Mouse (Mus musculus): ENCODE data around the gene H2al2a.

Gene H2al2a

DNA sequence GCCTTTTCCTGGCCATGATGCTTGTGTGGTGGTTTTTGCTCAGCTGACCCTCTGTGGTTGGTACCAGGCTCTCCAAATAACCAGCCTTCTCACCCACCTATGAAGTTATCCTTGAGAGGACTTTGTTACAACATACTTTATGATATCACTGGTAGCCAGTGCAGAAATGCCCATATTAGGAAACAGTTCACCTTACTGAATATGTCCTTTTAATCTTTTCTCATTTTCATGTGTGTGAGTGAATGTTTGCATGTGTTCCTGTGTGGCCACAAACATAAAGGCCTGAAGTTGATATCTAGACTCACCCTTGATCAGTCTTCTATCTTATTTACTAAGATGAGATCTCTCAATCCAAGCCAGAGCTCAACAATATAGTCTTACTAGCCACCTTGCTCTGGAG is at the start of gene H2al2a:
Gene H2al2a (minus strand): TSS at position 101 of the 400 bp plus-strand sequence.
- no peak for DNase-seq

DNA sequence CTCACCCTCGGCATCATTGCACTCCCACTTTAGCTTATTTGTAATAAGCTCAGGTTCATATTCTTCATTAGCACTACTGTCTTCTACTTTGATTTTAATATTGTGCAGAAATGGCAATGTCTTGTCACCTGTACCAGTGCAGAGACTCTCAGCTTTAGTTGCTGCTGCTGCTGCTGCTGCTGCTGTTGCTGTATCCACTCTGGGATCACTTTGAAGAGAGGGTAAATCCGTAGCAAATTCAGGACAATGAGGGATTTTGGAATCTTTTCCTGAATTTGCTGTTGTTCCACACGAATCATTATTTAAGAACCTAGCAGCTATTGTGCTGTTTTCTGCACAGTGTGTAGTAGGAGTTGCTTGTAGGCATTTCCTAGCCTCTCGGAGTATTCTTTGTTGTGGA is 49.4 kb upstream of the H2al2a start:
- no peak for DNase-seq

DNA sequence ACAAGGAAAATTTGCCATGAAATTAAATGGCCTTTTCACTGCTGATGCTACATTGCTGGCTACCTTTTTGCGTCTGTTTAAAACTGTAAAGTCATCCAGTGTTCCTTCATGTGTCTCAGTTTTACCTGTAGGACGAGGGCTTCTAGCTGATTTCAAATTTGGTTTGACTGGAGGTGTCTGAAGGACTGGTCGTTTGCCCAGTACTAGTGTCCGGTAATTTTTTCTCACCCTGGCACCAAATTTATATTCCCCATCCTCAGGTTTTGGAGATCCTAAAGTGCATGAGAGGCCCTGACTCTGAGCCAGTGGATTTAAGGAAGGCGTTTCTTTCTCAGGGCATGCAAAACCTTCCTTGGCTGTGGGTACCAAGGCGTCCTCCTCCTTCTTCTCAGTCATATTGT is 49.0 kb upstream of the H2al2a start:
- DNase-seq, result no peak

DNA sequence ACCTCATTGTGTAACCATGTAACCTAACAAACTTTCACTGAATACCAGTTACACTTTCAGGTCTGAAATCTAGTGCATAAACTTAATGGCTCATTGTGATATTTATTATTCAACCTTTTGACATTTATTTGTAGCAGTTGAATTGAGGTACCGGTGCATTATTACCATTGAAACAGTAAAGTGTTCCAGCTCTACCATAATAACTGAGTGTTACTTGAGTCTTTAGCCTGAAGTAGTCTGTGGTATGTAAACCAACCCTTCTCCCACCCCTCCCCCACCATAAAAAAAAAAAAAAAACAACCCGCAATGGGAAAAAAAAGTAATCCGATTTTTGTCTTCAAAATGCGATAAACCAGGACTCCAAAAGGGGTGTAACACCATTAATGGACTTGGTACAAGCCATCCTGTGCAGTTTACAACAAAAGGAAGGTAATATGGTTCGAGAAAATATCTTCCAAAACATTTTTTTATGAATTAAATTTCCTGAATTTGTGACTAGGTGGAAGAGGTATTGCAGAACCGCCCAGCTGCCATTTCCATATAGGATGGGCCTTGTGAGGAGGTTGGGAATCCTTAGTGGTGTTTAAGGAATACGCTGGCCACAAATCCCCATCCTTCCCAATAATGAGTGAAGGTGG is 48.5 kb upstream of the H2al2a start:
- no peak for DNase-seq

DNA sequence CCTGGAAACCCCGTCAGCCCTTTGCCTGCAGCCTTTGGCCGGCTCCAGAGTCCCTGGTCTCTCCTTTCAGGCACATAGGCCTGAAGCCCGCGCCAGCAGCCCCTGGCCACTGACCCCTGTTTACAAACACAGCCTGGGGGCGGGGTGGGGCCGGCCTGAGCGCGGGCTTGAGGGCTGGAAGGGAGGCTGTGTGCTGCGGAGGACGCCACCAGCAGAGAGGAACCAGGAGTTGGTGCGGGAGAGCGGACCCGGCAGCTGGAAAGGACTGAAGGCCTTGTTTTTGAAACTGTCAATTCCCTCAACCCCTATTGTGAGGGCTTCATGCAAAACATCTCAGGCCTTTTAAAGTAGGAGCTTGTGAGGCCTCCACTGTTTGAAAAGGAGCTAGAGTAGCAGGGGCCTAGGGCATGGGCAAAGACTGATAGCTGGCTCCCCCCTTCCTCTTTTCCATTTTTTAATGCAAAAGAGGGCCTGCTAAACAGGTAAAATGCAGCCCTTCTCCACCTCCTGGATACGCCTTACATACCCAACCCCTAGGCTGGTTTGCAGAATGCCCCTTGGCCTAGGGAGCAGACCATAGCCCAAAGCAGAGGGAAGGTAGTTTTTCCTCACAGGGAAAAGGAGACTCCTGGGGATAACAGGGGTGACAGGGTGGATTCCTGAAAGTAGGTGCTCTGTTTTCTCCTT is 44.6 kb upstream of the H2al2a start:
- no peak for DNase-seq

DNA sequence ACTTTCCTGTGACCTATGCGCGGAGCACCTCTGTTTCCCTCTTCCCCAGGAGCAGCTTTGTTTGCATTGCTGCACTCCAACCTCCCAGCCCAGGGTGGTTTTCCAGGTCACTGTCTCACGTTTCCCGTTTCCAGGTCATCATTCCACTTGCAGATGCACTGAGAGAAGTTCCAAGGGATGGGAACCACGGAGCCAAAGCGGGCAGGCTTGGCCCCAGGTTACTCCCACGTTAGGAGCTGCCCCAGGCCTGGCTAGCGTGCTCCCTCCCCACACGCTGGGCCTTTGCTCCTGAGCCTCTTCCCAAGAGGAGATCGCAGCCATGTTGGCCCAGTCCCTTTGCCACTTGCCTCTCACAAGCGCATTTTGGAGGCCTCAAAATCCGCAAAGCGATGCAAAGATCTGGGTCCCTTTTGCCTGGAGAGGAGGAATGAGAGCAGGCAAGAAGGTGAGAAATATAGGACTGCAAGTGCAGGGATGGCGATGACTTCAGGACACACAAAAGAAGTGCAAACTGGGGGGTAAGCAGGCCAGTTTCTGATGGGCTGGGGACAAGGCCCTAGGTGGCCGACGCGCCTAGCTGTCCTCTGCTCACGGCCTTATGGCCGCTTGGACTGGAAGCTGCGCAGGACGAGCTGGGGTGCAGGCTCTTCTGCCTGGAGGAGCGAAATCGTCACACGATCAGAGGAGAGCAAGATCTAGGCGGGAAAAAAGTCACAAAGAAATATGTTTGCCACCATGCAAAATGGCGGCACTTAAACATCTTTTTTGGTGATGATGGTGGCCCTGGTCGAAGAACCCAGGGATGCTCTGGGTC is 43.8 kb upstream of the H2al2a start:
- DNase-seq, result no peak

DNA sequence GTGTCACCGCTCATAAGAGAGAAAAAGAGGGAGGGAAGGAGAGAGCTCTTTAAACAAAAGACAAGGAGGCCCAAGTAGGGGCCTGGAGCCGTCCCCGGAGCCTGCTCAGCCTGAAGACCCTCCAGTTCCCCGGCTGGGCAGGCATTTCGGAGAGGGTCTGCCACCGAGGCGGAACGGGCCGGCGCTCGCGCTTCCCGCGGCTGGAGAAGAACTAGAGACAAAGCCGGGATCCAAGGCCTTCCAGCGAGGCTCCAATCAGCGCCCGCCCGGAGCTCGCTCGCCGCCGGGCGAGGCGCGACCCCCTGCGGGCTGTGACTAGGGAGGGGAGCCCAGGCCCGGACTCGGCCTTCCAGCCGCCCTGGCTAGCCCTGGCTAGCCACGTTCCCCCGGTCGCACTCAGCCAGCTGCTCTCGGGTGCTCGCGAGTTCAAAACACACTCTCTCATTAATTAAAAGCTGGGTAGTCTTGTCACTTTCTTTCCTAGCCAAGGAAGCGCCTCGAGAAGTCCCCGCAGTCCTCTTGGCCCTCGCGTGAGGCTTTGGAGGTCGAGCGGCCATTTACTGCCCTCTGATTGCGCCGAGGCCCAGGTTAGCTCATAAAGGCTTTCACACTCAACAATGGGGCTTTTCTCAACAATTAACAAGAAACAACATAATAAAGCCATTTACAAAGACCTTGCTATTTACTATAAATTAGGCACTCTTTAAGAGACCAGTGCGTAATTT is 43.0 kb upstream of the H2al2a start:
- no peak for DNase-seq

DNA sequence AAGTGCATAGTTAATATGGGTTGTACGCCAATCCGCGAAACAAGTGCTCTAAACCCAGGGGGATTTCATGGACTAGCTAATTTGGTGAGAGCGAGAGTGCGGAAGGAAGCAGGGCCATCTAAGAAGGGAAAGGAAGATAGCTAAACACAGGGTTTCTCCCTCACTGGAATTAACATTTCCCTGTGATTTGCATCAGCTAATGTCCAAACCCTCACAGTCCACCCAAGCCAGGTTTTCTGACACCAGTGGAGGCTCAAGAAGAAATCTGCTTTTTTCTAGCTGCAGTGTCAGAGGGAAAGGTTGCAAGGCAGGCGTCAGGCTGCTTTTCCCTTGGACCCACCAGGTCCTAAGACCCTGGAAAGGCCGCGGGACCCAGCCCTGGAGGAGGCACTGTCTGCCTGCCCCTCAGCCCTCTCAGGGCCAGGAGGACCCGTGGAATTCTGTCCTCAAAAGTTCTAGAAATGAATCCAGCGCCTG is 42.2 kb upstream of the H2al2a start:
- no peak for DNase-seq

DNA sequence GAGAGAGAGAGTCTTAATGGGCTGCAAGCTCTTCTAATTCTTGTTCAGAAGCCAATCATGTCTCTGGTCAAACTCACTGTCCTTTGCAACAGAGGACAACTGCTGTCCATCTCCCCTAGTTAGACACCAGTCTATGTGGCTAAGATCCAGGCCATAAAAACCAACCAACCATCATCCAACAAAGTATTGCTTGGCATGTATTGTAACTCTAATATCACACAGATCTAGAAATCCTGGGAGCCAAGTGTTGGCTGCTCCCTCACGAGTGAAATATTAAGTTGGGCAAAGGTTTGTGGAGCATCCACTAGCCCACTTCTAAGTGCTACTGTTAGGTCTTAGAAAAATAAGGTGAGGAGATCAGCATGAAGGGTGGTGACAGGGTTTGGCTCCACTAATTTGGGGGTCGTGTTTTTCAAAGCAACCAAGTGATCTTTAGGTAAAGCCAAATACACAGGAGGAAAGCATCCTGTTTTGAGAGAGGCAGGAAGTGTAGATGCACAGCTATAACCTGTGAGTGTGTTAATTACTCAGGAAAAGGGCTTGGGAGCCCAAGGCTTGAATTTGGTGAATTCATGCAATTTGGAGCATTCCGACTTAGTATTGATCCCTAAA is 41.5 kb upstream of the H2al2a start:
- DNase-seq, result no peak

DNA sequence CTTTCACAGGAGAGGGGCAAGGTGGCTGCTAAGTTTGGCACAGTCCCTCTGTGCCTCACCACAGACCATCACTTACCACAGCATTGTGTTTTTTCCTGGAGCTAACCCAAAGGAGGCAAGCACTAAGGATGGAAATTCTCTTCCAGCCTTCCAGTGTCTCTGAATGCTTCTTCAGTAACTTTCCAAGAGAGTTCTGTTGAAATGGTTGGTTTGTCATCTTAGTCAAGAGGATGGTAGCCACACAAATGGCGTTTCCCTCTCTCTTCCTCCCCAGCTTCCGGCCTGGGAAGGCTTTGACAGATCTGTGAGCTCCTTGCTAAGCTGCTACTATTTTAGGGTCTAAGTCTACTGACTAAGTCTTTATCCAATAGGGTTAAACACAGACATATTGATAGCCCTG is 40.7 kb upstream of the H2al2a start, which contains the start of gene A930004D18Rik:
Gene A930004D18Rik (minus strand): TSS at position 247 of the 400 bp plus-strand sequence.
- DNase-seq, result no peak

DNA sequence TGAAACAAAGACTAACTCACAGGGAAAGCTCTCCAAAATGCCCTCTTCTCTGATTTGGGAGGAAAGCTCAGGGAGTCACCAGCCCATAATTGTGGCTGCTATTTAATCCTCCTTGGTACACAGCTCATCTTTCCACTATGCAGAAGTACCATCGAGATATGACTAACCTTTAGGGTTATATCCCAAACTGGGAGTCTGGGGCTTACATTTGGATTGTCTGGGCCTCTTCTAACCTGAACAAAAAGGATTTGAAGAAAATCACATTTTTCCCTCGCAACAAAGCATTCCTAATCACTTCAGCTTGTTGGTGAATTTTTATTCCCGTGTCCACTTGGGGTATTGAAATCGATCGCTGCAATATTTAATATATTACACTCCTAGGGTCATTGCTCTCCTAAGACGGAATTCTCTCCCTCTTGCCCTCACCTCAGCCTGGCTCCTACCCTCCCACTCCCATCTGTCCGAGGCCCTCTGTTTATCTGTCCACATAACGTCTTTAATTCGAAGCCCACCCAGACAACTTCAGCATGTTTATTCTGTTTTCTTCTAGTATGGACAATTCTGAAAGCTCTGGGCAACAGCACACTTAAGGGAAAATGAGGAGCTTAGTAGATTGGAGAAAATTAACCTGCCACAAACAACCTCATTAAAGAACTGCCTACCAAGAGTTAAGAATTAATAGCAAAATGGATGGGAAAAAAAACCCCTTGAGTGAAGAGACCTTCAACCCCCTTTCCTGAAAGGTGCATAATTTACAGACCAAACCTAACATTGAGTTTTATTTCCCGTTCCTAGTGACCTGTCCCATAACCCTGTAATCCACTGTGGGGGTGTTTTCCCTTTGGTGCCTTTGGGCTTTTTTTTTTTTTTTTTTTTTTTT is 37.9 kb upstream of the H2al2a start:
- DNase-seq, result no peak

DNA sequence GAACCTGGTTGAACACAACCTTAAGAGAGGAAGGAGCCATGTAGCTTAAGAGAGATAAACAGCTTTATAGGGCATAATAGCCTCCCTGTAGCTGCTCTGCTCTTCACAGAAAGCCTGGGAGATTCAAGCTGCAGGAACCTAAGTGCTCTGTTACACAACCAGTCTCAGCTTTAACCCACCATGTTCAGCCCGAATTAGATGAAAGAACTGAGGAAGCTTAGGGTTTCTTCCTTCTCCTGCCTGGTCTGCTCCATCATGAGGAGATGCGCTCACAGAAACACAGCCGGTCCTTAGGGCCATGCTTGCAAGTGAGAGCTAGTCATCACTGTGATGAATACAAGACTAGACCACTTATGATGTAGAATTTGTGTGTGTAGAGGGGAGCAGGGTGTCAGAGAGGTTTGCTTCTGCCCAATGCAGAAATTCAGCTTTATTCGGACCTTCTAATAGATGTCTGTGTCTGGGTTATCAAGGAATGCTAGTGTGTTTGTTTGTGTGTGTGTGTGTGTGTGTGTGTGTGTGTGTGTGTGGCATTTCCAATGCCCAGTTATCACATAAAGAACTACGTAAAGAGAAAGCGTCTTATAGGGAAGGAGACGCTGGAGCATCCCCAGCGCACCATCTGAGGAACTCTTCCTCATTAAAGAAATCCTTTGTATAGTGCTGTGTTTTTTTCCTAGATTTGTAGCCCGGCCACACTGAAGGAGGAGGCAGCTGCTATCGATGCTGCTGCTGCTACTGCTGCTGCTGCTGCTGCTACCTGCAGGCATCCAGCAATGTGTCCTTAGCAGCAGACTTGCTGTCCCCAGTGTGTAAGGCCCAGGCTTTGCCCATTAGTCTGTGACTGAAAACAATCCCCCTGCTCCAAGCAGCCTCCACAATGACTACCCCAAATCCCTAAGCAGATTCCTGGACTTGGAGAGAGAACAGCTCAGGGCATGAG is 36.7 kb upstream of the H2al2a start:
- no peak for DNase-seq

DNA sequence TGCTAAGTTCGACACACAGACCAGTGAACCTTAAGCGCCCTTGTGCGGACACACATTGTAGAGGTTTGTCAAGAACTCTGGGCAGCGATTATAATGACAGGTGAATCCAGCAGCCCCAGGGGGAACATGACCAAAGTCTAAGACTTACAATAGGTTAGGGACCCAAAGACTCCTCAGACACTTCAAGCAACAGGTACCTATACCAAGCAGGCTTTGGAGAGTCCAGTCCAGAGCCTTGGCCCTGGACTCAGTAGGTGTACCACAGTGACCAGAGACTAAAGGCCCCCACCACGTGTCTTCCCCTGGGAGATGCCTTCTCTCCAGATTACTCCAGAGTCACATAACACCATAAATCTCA is 35.8 kb upstream of the H2al2a start:
- DNase-seq, result no peak

DNA sequence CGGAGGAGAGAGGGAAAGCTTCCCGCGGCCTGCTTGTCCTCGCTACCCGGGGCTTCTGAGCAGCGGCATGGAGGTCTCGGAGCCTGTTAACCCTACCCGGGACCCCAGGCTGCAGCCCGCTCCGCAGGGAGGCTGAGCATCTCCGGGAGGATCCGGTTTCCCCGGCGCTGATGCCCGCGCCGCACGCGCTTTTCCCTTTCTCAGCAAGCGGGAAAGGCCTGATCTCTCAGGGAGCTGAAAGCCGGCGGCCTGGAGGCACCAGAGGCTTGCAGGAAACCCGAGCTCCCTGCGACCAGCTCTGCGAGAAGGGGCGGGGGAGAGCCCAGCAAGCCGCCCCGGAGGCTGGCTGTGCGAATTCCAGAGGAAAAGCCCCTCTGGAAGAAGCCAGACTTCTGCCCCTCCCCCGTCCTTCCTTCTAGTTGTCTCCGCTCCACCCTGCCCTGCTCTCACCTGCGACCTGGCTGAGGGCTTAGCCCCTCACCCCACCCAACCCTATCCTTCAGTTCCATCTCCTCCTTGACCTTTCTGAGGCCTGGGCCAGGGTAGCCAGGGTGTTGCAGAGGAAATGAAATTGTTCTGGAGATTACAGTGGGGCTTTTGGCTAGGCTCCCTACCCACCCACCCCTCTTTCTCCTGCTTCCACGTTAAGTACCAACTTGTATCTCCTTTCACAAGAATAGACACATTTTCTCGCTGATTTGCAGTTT is 35.2 kb upstream of the H2al2a start:
- DNase-seq, result peak; percentile 40

DNA sequence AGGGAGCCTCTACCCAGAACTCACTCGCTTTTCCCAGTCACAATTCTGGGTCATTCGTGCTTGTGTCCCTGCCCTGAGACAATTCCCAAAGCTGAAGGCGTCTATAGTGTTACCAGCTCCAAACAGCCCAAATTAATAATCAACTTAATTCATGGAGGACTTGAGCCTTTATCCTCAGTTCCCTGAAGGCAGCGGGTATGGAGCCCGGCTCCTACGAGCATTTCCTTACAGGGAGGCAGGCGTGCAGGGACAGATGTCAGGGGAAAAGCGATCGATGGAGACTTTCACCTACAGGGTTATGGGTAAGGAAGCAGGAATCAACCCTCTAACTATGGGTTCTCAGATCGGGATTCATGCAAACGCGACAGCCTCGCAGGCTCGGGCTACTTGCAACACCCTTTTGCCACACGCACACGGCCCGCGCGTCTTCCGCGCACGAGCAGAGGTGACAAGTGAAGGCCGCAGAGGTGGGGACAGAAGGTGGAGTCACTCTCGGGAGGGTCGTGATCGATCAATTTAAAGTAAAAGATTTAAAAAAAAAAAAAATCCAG is 34.6 kb upstream of the H2al2a start:
- DNase-seq, result no peak

DNA sequence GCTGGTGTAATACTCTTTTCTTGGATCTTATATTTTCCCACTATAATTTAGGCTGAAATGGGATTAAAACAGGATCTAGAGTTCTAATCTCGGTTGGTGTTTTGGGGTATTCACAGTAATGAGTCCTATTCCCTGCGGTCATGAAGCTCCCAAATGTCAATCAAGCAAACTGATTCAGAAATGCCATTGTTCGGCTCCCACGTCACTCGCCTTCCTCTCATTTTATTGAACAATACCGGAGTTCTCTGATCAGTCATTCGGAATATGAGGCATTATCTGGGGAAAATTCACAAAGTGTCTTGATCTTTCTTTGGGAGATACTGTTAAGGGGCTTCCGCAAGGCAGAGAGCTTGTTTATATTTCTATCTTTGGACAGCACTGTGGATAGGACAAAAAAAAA is 33.8 kb upstream of the H2al2a start:
- DNase-seq, result no peak

DNA sequence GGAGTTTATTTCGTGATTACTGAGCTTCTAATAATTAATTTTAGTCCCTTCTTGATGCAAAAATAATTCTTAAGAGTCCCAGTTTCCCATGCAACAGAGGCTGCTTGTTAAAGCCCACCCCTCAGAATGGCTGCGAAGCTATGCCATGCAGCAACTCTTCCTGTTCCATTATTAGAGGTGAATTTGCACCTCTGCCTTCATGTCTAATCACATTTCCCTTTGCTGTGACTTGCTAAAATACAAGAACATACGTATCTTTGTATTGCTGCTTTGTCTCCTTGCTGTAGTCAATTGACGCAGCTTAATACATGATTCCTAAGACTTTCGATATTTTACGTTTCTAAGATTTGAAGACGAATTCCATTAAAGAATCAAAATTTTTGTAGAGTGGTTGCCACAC is 32.9 kb upstream of the H2al2a start:
- no peak for DNase-seq

DNA sequence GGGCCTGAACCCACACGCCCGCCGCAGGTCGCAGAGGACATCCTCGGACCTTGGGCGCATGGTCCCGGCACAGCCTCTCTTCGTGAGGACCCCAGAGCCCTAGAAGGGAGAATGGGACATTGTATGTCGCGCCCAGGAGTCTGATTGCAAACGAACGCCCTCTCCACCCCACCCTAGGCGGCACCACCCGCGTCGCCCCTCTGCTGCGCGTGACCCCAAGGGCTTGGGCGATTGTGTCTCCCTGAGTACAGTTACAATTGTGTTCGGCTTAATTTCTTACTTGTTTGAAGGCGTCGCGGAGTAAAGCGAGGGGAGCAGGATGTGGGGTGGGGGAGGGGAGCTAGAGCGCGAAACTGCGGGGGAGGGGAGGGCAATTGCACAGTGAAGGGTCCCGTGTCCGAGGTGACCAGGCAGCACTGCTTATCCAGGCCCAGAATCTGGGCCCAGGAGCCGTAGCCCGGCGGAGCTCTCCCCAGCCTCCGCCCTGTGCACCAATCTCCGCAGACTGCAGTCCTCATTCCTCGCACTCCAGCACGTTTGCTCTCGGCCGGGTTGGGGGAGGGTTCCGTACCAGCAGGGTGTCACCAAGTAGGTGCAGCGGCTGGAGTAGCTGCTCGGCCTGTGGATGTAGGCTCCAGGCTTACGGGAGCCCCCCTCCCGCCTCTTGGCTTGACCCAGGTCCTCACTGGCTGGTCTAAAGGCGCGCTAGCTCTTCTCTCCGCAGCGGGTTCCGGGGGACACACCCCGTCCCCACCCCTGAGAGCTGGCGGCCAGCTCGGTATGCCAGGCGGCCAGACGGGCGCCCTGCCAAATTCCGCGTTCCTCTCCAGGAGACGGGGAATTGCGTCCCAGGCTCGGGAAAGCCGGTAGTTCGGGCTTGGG is 31.6 kb upstream of the H2al2a start:
- DNase-seq, result peak; percentile 90

All from cerebellum, adult 9-11 months (tissue).